Mouse (Mus musculus) heart, embryonic 14.5 days (tissue): ENCODE measurements at regions not wholly inside any gene's neighbourhood (a gene's known extent, or its start where the extent isn't known, plus 50 kb on each side); places are given as distances from the start of the nearest gene placed in this dataset.

Experiments
- ATAC-seq: fragments of 200-750 bp; cut with Nextera tagmentation; 2 replicates; pipeline ENCODE4 v1.8.0; 2017; ENCODE audit warnings: low read depth, moderate TSS enrichment; ENCODE audit not compliant: insufficient number of reproducible peaks, insufficient read depth, low FRiP score
- H3K27ac ChIP-seq, 2 experiments: fragments of 200-500 bp in 1 of 2; fragments of 300-500 bp in 1 of 2; sonication (generic) in 1 of 2; replicated peaks in 1 of 2; 2 replicates each; pipeline ENCODE4 v1.5.1; 2012 to 2014; ENCODE audit warnings: low read depth in 2 of 2, low read length in 2 of 2, control low read depth in 1 of 2, mild to moderate bottlenecking in 1 of 2, mixed read lengths in 1 of 2; ENCODE audit not compliant: control insufficient read depth in 1 of 2, insufficient read depth in 1 of 2
- H3K27me3 ChIP-seq: fragments of 300-500 bp; sonication (generic); 2 replicates; pipeline ENCODE4 v1.6.1; 2014; ENCODE audit warnings: mild to moderate bottlenecking, low read length, control low read depth; ENCODE audit not compliant: control insufficient read depth, insufficient read depth
- H3K36me3 ChIP-seq: fragments of 300-500 bp; sonication (generic); 2 replicates; pipeline ENCODE4 v1.6.1; 2014; ENCODE audit warnings: mild to moderate bottlenecking, control low read depth, low read length, mixed read lengths; ENCODE audit not compliant: control insufficient read depth, insufficient read depth
- H3K4me1 ChIP-seq, 2 experiments: fragments of 200-500 bp in 1 of 2; fragments of 300-500 bp in 1 of 2; sonication (generic) in 1 of 2; 2 replicates each; pipeline ENCODE4 v1.6.1; 2012 to 2014; ENCODE audit warnings: low read length in 2 of 2, control low read depth in 1 of 2, mixed read lengths in 1 of 2; ENCODE audit not compliant: control insufficient read depth in 2 of 2, insufficient read depth in 2 of 2
- H3K4me2 ChIP-seq: fragments of 300-500 bp; sonication (generic); 2 replicates; pipeline ENCODE4 v1.6.1; 2014; ENCODE audit warnings: mild to moderate bottlenecking, low read length
- H3K4me3 ChIP-seq, 2 experiments: fragments of 200-500 bp in 1 of 2; fragments of 300-500 bp in 1 of 2; sonication (generic) in 1 of 2; 2 replicates each; pipeline ENCODE4 v1.5.1; 2012 to 2014; ENCODE audit warnings: low read length in 2 of 2, mild to moderate bottlenecking in 2 of 2, control low read depth in 1 of 2, low read depth in 1 of 2, moderate library complexity in 1 of 2; ENCODE audit not compliant: control insufficient read depth in 1 of 2, insufficient read depth in 1 of 2
- H3K9ac ChIP-seq: fragments of 300-500 bp; sonication (generic); 2 replicates; pipeline ENCODE4 v1.6.1; 2014; ENCODE audit warnings: mild to moderate bottlenecking, low read length
- H3K9me3 ChIP-seq: fragments of 300-500 bp; sonication (generic); 2 replicates; pipeline ENCODE4 v1.6.1; 2016; ENCODE audit warnings: low read length, control low read depth; ENCODE audit not compliant: control insufficient read depth
- WGBS: fragments of 180-500 bp; shearing (Covaris S2); extraction: QIAGEN DNeasy Blood & Tissue Kit; methylation state at CpG from one replicate; pipeline ENCODE4 v1.1.7; 2014; 5-methylcytosine and 5-hydroxymethylcytosine counted together

DNA sequence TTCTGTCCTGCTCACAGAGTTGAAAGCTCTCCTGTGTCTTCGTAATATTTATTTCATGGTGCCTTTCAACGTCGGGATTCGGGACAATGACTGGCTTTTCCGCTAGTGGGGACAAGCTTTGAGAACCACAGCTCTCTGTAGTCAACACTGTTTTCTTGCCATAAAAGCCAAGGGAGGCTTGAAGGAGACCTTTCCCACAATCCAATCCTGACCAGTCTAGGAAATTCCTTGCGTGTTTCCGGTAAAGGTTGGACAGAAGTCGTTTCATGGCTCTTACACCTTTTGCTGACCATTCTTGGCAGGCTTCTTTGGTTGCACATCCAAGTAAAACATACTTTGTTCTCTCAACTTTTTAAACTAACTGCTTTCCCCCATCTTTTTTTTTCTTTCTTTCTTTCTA lies 61.2 kb upstream of the Ak4 start:
- no peaks in the 10 kb centered on the region for H3K9me3 ChIP-seq
- no peaks in the 10 kb centered on the region for H3K27me3 ChIP-seq
- no peaks in the 10 kb centered on the region for H3K36me3 ChIP-seq
- H3K27ac ChIP-seq: no peak overlapping the region
- no peak for ATAC-seq
- H3K4me2 ChIP-seq: peak overlapping the region; percentile 97
- H3K4me1 ChIP-seq: peaks cover 4 to 14% of the 10 kb centered on the region in 2 experiments; a peak in 3 of 4 replicates
- H3K4me3 ChIP-seq: no peak overlapping the region
- 71% methylated on average over 8 of the region's 8 CpGs for WGBS
- no peak overlapping the region for H3K9ac ChIP-seq

DNA sequence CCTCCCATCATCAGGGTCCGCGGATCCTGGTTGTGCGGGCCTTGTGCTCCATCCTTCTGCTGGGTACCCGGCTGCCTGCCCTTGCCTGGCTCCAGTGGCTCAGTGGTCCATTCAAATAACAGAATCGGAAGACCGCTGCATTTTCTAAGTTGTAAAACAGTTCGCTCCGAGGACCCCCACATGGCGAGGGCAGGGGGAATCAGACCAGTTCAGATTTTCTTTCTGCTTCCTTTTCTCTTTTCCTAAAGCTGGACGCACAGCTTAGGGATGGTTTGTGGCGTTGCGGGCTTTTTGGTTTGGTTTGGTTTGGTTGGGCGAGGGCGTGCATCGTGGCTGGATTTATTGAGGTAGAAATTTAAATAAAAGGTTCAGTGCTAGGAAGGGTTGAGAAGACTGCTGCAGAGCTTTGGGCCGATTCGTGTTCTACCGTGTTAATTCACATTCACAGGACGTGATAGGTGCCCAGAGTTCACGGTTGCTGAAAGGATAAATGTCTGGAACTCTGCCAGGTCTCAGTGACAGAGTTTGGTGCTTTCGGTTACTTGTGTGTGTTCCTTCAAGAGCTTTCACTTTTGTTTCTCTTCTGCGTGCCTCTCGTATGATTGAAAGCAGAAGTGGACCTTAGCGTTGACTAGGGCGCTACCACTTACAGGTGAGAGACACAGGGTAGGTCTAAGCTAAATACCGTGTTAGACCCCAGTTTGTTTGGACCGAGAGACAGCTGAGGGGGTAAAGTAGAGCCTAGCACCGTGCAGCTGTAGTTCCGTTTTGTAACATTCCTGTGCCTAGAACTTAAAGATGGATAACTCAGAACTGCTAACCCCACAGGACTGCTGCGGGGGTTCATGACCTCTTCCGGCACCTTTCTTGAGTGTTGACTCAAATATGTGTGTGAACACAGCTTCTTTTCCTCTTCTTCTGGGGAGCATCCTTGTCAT lies 61.9 kb upstream of the Ak4 start:
- Histone ChIP-seq H3K4me1 (peaks cover 4 to 14% of the 10 kb centered on the region in 2 experiments; a peak in 3 of 4 replicates), H3K27me3 (no peaks in the 10 kb centered on the region), H3K36me3 (no peaks in the 10 kb centered on the region), H3K9ac (peak overlapping the region; percentile 89), H3K27ac (peak overlapping the region; percentile 46 to 93), H3K9me3 (no peaks in the 10 kb centered on the region), H3K4me2 (peak overlapping the region; percentile 97), H3K4me3 (peak overlapping the region; percentile 78 to 97)
- 12% methylated on average over 31 of the region's 31 CpGs for WGBS
- ATAC-seq: no peak

- Histone ChIP-seq H3K9ac (peak overlapping the region; percentile 89), H3K27me3 (no peaks in the 10 kb centered on the region), H3K36me3 (no peaks in the 10 kb centered on the region), H3K9me3 (no peaks in the 10 kb centered on the region), H3K4me2 (peak overlapping the region; percentile 97), H3K27ac (peak overlapping the region; percentile 46 to 93), H3K4me1 (peaks cover 4 to 14% of the 10 kb centered on the region in 2 experiments; a peak in 3 of 4 replicates), H3K4me3 (peak overlapping the region; percentile 78 to 97)
- peak; percentile 69 for ATAC-seq
- WGBS: under 1% methylated on average over 87 of the region's 107 CpGs
Observed at GRCm38 (mm10) chr4:101356093-101356953, 62.8 kb upstream of the Ak4 start.

DNA sequence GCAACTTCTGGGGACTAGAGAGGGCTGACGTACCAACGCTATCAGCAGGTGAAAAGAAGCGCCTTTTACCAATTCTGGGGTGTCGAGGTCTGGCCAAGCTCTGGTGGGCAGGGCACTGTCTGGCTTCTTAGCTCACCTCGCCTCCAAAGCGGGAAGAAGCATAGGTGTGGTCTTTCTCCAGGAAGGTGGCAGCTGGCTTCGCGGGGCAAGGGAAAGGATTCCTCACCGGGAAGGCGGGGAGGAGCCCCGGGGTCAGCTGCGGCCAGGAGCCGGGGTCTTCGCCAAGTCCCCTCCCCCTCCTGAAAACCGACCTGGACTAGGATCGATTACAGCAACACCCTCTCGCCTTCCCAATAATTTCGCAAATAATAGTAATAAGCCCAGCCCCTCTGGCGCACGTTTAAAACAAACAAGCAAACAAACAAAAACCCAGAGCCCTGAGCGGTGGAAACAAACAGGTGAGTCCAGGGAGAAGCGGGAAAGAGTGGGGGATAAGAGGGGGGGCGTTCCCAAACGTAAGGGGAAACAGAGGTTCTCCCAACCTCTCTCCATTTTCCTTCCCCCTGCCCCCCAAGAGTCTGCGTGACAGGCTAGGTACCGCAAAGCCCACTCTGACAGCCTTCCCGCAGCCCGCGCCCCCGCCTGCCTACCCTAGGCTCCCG lies 63.5 kb upstream of the Ak4 start:
- WGBS: 1% methylated on average over 31 of the region's 31 CpGs
- peak overlapping the region; percentile 78 to 97 for H3K4me3 ChIP-seq
- ATAC-seq: no peak; the same call in 1 of the 2 replicates
- peak overlapping the region; percentile 97 for H3K4me2 ChIP-seq
- no peaks in the 10 kb centered on the region for H3K9me3 ChIP-seq
- no peaks in the 10 kb centered on the region for H3K36me3 ChIP-seq
- peak overlapping the region; percentile 89 for H3K9ac ChIP-seq
- no peaks in the 10 kb centered on the region for H3K27me3 ChIP-seq
- peak overlapping the region; percentile 46 to 93 for H3K27ac ChIP-seq
- peaks cover 4 to 14% of the 10 kb centered on the region in 2 experiments; a peak in 3 of 4 replicates for H3K4me1 ChIP-seq

DNA sequence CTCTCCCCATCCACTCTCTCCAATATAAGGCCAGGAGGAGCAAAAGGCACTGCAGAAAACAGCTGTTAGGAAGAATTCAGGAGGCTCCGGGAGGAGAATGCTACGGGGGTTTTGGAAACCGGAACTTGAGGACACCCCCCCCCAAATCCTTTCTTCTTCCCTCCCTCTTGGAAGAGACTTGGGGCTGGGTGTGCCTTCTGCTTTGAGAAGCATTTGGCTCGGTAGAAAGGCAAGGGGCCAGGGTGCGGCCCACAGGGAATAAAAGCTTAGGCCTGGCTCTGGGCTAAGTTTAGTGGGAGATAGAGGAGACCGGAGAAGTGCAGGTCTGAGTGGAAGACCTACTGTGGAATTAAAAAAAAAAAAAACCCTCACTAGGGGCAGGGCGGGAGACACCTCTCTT lies 64.1 kb upstream of the Ak4 start:
- Histone ChIP-seq H3K9me3 (no peaks in the 10 kb centered on the region), H3K4me3 (peak overlapping the region; percentile 78 to 97), H3K36me3 (no peaks in the 10 kb centered on the region), H3K9ac (peak overlapping the region; percentile 89), H3K27ac (peak overlapping the region; percentile 46 to 93), H3K4me1 (peaks cover 4 to 14% of the 10 kb centered on the region in 2 experiments; a peak in 3 of 4 replicates), H3K27me3 (no peaks in the 10 kb centered on the region), H3K4me2 (peak overlapping the region; percentile 97)
- WGBS: 9% methylated on average over 7 of the region's 7 CpGs
- ATAC-seq: no peak

DNA sequence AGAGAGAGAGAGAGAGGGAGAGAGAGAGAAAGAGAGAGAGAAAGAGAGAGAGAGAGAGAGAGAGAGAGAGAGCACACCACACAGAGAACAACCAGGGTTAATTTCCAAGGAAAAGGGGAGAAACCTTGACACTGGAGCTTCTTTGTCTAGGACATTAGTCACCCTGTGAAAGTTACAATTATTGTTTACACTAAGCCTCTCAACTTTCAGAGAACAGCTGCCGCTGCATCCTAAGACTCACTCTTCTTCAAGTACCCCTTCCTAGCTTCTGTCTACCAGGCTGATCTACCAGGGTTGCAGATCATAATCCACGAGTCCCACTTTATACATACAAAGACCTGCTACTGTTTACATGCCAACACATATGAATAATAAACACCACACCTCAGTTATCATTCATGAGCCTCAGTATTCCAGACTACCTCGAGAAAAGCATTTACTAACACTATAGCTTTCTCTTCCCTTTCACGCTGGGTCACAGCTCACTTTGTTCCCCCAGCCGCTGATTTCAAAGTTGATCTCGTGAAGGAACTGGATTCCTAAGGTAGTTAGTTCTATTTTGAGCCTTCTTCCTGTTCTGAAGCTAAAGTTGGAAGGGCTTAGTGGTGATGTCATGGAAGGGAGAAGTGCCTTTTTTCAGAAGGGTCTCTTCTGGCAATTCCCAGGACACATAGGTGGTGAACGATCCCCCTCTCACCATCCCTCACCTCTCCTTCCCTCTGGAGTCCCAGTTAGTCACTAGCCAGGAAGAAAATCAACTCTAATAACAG lies 64.8 kb upstream of the Ak4 start:
- Histone ChIP-seq H3K27ac (peak overlapping the region; percentile 46 to 93), H3K36me3 (no peaks in the 10 kb centered on the region), H3K27me3 (no peaks in the 10 kb centered on the region), H3K9me3 (no peaks in the 10 kb centered on the region), H3K4me1 (peaks cover 4 to 14% of the 10 kb centered on the region in 2 experiments; a peak in 3 of 4 replicates), H3K4me2 (peak overlapping the region; percentile 97), H3K9ac (peak overlapping the region; percentile 89), H3K4me3 (peak overlapping the region; percentile 16 to 78; a peak in 3 of 4 replicates)
- no peak for ATAC-seq
- 10% methylated on average over 7 of the region's 7 CpGs for WGBS
